ENCODE assay signal across 7 mouse cellular contexts in the genomic region with DNA sequence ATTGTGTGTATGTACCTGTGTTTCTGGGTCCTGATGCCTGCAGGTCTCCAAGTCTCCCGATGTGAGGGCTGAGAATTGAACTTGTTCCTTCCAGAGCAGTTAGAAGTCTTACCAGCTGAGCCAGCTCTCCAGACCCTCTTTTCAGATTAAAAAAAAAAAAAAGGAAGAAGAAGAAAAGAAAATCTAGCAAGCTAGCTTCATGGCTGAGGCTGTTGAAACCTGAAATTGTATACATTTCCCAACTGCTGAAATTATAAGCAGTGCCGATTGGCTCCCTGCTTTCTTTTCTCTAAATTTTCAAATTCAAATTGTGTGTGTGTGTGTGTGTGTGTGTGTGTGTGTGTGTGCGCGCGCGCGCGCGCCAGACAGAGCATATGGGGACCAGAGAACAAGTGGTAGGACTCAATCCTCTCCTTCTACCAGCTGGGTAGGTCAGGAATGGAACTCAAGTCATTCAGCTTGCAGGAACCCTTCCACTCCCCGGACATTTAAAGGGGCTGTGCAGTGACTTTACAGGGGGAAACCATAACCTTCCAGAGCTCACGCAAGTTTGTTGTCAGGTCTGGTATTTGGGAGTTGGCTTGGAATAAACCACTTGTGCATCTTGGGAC. TPM values are rescaled to one million over a fixed set of nuclear protein-coding genes. Genes with fewer than 3 reads are reported as not detected.
DNase-seq lines count a peak whose midpoint lies in the region; ATAC-seq lines count a peak whose summit lies in the region.

No protein-coding gene starts in this region.

- peak; percentile 12 to 38 for DNase-seq in layer of hippocampus, postnatal 10 days (ENCODE audit: low spot score in 2 of 2)
- DNase-seq in layer of hippocampus, adult 11-12 months (ENCODE audit: low spot score) = no peak
- DNase-seq in R1 (ENCODE audit: low read depth, low spot score) = peak; percentile 47
- DNase-seq in limb, embryonic 10.5 days (ENCODE audit: low spot score) = no peak
- no peak for DNase-seq in ovary, adult 18-20 months (ENCODE audit: low spot score)

- H3K4me1 ChIP-seq in embryonic facial prominence, embryonic 12.5 days = peaks cover 5% of the 10 kb centered on the region; the same call in 1 of the 2 replicates
- peaks cover 24% of the 10 kb centered on the region for H3K4me1 ChIP-seq in limb, embryonic 10.5 days
- peaks cover 22% of the 10 kb centered on the region for H3K4me1 ChIP-seq in neural tube, embryonic 13.5 days (replicated peaks)

- H3K9me3 ChIP-seq in embryonic facial prominence, embryonic 12.5 days = no peaks in the 10 kb centered on the region
- no peaks in the 10 kb centered on the region for H3K9me3 ChIP-seq in limb, embryonic 10.5 days (replicated peaks)
- no peaks in the 10 kb centered on the region for H3K9me3 ChIP-seq in neural tube, embryonic 13.5 days

- H3K27ac ChIP-seq in embryonic facial prominence, embryonic 12.5 days = peak overlapping the region; percentile 91
- H3K27ac ChIP-seq in limb, embryonic 10.5 days = peak overlapping the region; percentile 92
- H3K27ac ChIP-seq in neural tube, embryonic 13.5 days (replicated peaks) = peak overlapping the region; percentile 94

- no peaks in the 10 kb centered on the region for H3K27me3 ChIP-seq in embryonic facial prominence, embryonic 12.5 days
- no peaks in the 10 kb centered on the region for H3K27me3 ChIP-seq in limb, embryonic 10.5 days (ENCODE audit: low read depth, poor library complexity, severe bottlenecking)
- no peaks in the 10 kb centered on the region for H3K27me3 ChIP-seq in neural tube, embryonic 13.5 days

- H3K9ac ChIP-seq in embryonic facial prominence, embryonic 12.5 days = 0 out of 2 replicates have a peak overlapping the region, but pooled peaks have one; percentile 42
- peak overlapping the region; percentile 75 for H3K9ac ChIP-seq in neural tube, embryonic 13.5 days

- H3K36me3 ChIP-seq in embryonic facial prominence, embryonic 12.5 days = no peaks in the 10 kb centered on the region
- H3K36me3 ChIP-seq in limb, embryonic 10.5 days = no peaks in the 10 kb centered on the region; the same call in 1 of the 2 replicates
- H3K36me3 ChIP-seq in neural tube, embryonic 13.5 days = no peaks in the 10 kb centered on the region

- 31% methylated on average over 11 of the region's 11 CpGs for WGBS in embryonic facial prominence, embryonic 12.5 days
- 39% methylated on average over 11 of the region's 11 CpGs for WGBS in limb, embryonic 10.5 days
- 44% methylated on average over 11 of the region's 11 CpGs for WGBS in neural tube, embryonic 13.5 days

- peak overlapping the region; percentile 64 for H3K4me2 ChIP-seq in embryonic facial prominence, embryonic 12.5 days (replicated peaks)
- peak overlapping the region; percentile 60 for H3K4me2 ChIP-seq in neural tube, embryonic 13.5 days

- no peak for ATAC-seq in embryonic facial prominence, embryonic 12.5 days (ENCODE audit: insufficient number of reproducible peaks, insufficient read depth, low FRiP score, low TSS enrichment)
- ATAC-seq in neural tube, embryonic 13.5 days (ENCODE audit: low read depth) = peak; percentile 11; the same call in 1 of the 2 replicates

- H3K4me3 ChIP-seq in embryonic facial prominence, embryonic 12.5 days = peak overlapping the region; percentile 41
- H3K4me3 ChIP-seq in limb, embryonic 10.5 days = peak overlapping the region; percentile 54
- peak overlapping the region; percentile 44 for H3K4me3 ChIP-seq in neural tube, embryonic 13.5 days

RNA-seq across cellular contexts. Expression of a gene that starts 30.1 kb away (rescaled TPM):
- total RNA-seq in layer of hippocampus, postnatal 10 days (2021) = 1 to 10 TPM; 4.8 to 6.4 TPM
- 27.3 and 29.1 TPM in 2 replicates for polyA plus RNA-seq in embryonic facial prominence, embryonic 12.5 days (2016; fragmentation: Nextera tagmentation; extraction: Ambion mirVana)
- 30.7 and 31.9 TPM in 2 replicates for polyA plus RNA-seq in limb, embryonic 10.5 days (2016; fragmentation: Nextera tagmentation; extraction: Ambion mirVana)
- 8.7 and 9.6 TPM in 2 replicates for polyA plus RNA-seq in neural tube, embryonic 13.5 days (2015; fragmentation: Nextera tagmentation; extraction: Ambion mirVana)

RNA-seq across cellular contexts. Expression of a gene that starts 30.2 kb away (rescaled TPM):
- total RNA-seq in layer of hippocampus, postnatal 10 days (2021) = 10 to 100 TPM; 35.5 to 41.4 TPM
- 7.9 and 8.4 TPM in 2 replicates for polyA plus RNA-seq in embryonic facial prominence, embryonic 12.5 days (2016; fragmentation: Nextera tagmentation; extraction: Ambion mirVana)
- polyA plus RNA-seq in limb, embryonic 10.5 days (2016; fragmentation: Nextera tagmentation; extraction: Ambion mirVana) = 2.0 and 4.7 TPM in 2 replicates
- polyA plus RNA-seq in neural tube, embryonic 13.5 days (2015; fragmentation: Nextera tagmentation; extraction: Ambion mirVana) = 33.4 and 37.3 TPM in 2 replicates

RNA-seq across cellular contexts. Expression of a gene that starts 41.9 kb away (rescaled TPM):
- total RNA-seq in layer of hippocampus, postnatal 10 days (2021) = 1 to 10 TPM; 1.3 to 1.7 TPM
- 13.3 and 15.6 TPM in 2 replicates for polyA plus RNA-seq in embryonic facial prominence, embryonic 12.5 days (2016; fragmentation: Nextera tagmentation; extraction: Ambion mirVana)
- polyA plus RNA-seq in limb, embryonic 10.5 days (2016; fragmentation: Nextera tagmentation; extraction: Ambion mirVana) = 3.1 and 4.4 TPM in 2 replicates
- polyA plus RNA-seq in neural tube, embryonic 13.5 days (2015; fragmentation: Nextera tagmentation; extraction: Ambion mirVana) = 12.9 and 13.6 TPM in 2 replicates

RNA-seq across cellular contexts. Expression of a gene that starts 53.2 kb away (rescaled TPM):
- 10 to 100 TPM; 10.5 to 13.9 TPM for total RNA-seq in layer of hippocampus, postnatal 10 days (2021)
- polyA plus RNA-seq in embryonic facial prominence, embryonic 12.5 days (2016; fragmentation: Nextera tagmentation; extraction: Ambion mirVana) = 55.4 and 60.2 TPM in 2 replicates
- polyA plus RNA-seq in limb, embryonic 10.5 days (2016; fragmentation: Nextera tagmentation; extraction: Ambion mirVana) = 52.9 and 69.5 TPM in 2 replicates
- polyA plus RNA-seq in neural tube, embryonic 13.5 days (2015; fragmentation: Nextera tagmentation; extraction: Ambion mirVana) = 26.3 and 29.5 TPM in 2 replicates

Comparison
In these comparisons a context has a peak if more than half of its experiments do, and no peak if none do; other contexts are left out.
1. DNase-seq: peak in layer of hippocampus, postnatal 10 days (2 of 2) and R1 (single experiment); none in layer of hippocampus, adult 11-12 months (single experiment), limb, embryonic 10.5 days (single experiment) and ovary, adult 18-20 months (single experiment).
2. Peak in every context shown above with its lines, with median percentiles within 50 percentile points of each other: H3K27ac ChIP-seq and H3K4me3 ChIP-seq.